Mouse (Mus musculus): ENCODE measurements around the gene Pald1. TPM values are rescaled to one million over a fixed set of nuclear protein-coding genes. Genes with fewer than 3 reads are reported as not detected.

Pald1 gene
- polyA plus RNA-seq, 1 experiment from 2014 or later = 36.0 TPM

DNA sequence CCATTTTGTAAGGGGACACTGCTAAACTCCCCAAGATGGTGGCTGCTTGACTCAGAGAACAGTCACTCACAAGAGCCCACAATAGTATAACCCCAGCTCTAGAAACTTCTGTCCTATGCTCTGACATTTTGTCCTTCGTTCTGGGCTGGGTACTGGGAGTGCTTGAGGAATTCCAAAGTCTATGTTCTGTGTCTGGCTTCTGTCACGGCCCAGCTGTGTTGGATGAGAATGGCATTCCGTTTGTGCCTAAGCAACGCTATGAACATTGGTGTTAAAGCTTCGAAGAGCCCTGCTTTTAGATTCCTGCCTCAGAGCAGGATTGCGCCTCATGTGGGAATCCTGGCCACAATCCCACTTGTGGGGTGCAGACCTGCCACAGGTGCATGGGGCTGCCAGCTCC, 71.2 kb downstream of the Pald1 start:
- DNase-seq (ENCODE audit: extremely low spot score, low spot score) = no peak

DNA sequence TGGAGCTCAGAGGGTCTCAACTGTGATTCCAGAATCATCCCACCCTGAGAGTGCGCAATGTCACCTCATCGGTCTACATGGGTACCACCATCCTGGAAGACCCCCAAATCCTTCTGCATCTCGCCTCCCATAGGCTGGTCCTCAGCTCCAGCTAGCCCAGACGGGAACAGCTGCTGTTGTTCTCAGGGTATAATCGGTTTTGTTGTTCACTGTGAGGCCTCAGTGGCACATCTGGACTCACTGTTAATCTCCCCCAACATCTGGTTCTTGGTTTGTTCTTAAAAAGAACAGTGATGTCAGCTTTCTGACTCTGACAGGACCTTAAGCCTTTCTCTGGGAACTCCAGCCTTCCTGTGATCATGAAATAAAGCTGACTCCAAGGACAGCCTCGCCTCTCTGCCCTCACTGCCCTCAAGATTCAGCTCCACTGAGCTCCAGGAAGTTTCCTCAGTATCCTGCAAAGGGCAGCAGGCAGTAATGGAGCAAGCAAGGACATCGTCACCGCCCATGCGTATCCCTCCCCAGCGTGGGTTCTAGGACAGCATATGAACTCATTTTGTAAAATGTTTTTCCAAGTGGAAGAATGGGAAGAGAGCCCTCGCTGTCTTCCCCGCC, 74.5 kb downstream of the Pald1 start:
- Histone ChIP-seq H3K27ac (no peak overlapping the region), H3K9me3 (no peaks in the 10 kb centered on the region), H3K4me1 (peaks cover 31% of the 10 kb centered on the region), H3K27me3 (ENCODE audit: poor library complexity, severe bottlenecking) (no peaks in the 10 kb centered on the region), H3K36me3 (replicated peaks) (no peaks in the 10 kb centered on the region), H3K4me3 (no peak overlapping the region)
- WGBS = 62% methylated on average over 12 of the region's 12 CpGs
- DNase-seq (ENCODE audit: extremely low spot score, low spot score) = no peak

More for the DNA sequence above, 71.2 kb downstream of the Pald1 start:
- Histone ChIP-seq H3K4me3 (no peak overlapping the region), H3K27me3 (ENCODE audit: poor library complexity, severe bottlenecking) (no peaks in the 10 kb centered on the region), H3K9me3 (no peaks in the 10 kb centered on the region), H3K36me3 (replicated peaks) (no peaks in the 10 kb centered on the region), H3K27ac (no peak overlapping the region), H3K4me1 (peaks cover 49% of the 10 kb centered on the region)
- 91% methylated on average over 6 of the region's 6 CpGs for WGBS

GRCm38 (mm10) chr10:61305928-61306590, 77.3 kb downstream of the Pald1 start:
- H3K27ac ChIP-seq = no peak overlapping the region
- no peaks in the 10 kb centered on the region for H3K9me3 ChIP-seq
- 88% methylated on average over 13 of the region's 13 CpGs for WGBS
- no peaks in the 10 kb centered on the region for H3K27me3 ChIP-seq (ENCODE audit: poor library complexity, severe bottlenecking)
- no peaks in the 10 kb centered on the region for H3K36me3 ChIP-seq (replicated peaks)
- H3K4me1 ChIP-seq = peaks cover 24% of the 10 kb centered on the region
- no peak for DNase-seq (ENCODE audit: extremely low spot score, low spot score)
- H3K4me3 ChIP-seq = no peak overlapping the region

GRCm38 (mm10) chr10:61304046-61304445, 79.3 kb downstream of the Pald1 start:
- H3K4me1 ChIP-seq = peaks cover 17% of the 10 kb centered on the region
- H3K36me3 ChIP-seq (replicated peaks) = no peaks in the 10 kb centered on the region
- H3K27ac ChIP-seq = no peak overlapping the region
- no peak overlapping the region for H3K4me3 ChIP-seq
- no peak for DNase-seq (ENCODE audit: extremely low spot score, low spot score)
- 84% methylated on average over 6 of the region's 6 CpGs for WGBS
- H3K9me3 ChIP-seq = no peaks in the 10 kb centered on the region
- no peaks in the 10 kb centered on the region for H3K27me3 ChIP-seq (ENCODE audit: poor library complexity, severe bottlenecking)

DNA sequence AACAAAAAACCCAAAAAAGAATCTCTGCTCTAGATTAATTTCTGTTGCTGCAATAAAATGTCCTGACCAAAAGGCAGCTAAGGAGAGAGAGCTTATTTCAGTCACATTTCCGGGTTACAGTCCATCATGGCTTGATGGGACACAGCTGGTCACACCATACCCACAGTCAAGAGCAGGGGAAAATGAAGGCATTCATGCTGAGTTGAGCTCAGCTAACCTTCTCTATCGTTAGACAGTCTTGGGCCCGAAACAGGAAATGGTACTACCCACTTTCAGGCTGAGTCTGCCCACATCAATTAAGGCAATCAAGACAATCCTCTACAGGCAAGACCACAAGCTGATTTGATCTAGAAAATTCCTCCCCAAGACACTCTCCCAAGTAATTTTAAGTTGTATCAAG, 82.3 kb downstream of the Pald1 start:
- 86% methylated on average over 3 of the region's 3 CpGs for WGBS
- Histone ChIP-seq H3K4me3 (no peak overlapping the region), H3K27ac (no peak overlapping the region), H3K9me3 (no peaks in the 10 kb centered on the region), H3K4me1 (no peaks in the 10 kb centered on the region), H3K36me3 (replicated peaks) (no peaks in the 10 kb centered on the region), H3K27me3 (ENCODE audit: poor library complexity, severe bottlenecking) (no peaks in the 10 kb centered on the region)
- no peak for DNase-seq (ENCODE audit: extremely low spot score, low spot score)

- Histone ChIP-seq H3K27ac (no peak within 1 kb of the TSS), H3K4me3 (no peak within 1 kb of the TSS), H3K9me3 (no peaks in the 10 kb centered on the region), H3K27me3 (ENCODE audit: poor library complexity, severe bottlenecking) (no peaks in the 10 kb centered on the region), H3K4me1 (no peaks in the 10 kb centered on the region), H3K36me3 (replicated peaks) (no peaks in the 10 kb centered on the region)
- DNase-seq (ENCODE audit: extremely low spot score, low spot score) = no peak
- WGBS = 86% methylated on average over 7 of the region's 7 CpGs
These were observed 85.9 kb downstream of the Pald1 start, which contains the start of gene Prf1 for GRCm38 (mm10) chr10:61297477-61297876. Prf1 (plus strand) TSS chr10:61297833.

- Histone ChIP-seq H3K4me3 (no peak overlapping the region), H3K36me3 (replicated peaks) (no peaks in the 10 kb centered on the region), H3K27me3 (ENCODE audit: poor library complexity, severe bottlenecking) (no peaks in the 10 kb centered on the region), H3K4me1 (no peaks in the 10 kb centered on the region), H3K9me3 (no peaks in the 10 kb centered on the region), H3K27ac (no peak overlapping the region)
- WGBS = 91% methylated on average over 8 of the region's 8 CpGs
- DNase-seq (ENCODE audit: extremely low spot score, low spot score) = no peak
These were observed 86.5 kb downstream of the Pald1 start for GRCm38 (mm10) chr10:61296713-61297445.

- 88% methylated on average over 8 of the region's 8 CpGs for WGBS
- Histone ChIP-seq H3K9me3 (no peaks in the 10 kb centered on the region), H3K36me3 (replicated peaks) (no peaks in the 10 kb centered on the region), H3K27ac (no peak overlapping the region), H3K4me1 (peaks cover 5% of the 10 kb centered on the region; the same call in 1 of the 2 replicates), H3K4me3 (no peak overlapping the region), H3K27me3 (ENCODE audit: poor library complexity, severe bottlenecking) (no peaks in the 10 kb centered on the region)
- no peak for DNase-seq (ENCODE audit: extremely low spot score, low spot score)
These were observed 89.1 kb downstream of the Pald1 start for GRCm38 (mm10) chr10:61294242-61294641.

GRCm38 (mm10) chr10:61290479-61290878, 92.9 kb downstream of the Pald1 start:
- Histone ChIP-seq H3K27me3 (ENCODE audit: poor library complexity, severe bottlenecking) (no peaks in the 10 kb centered on the region), H3K36me3 (replicated peaks) (no peaks in the 10 kb centered on the region), H3K4me1 (peaks cover 11% of the 10 kb centered on the region; the same call in 1 of the 2 replicates), H3K4me3 (no peak overlapping the region), H3K9me3 (no peaks in the 10 kb centered on the region), H3K27ac (no peak overlapping the region)
- 56% methylated on average over 2 of the region's 2 CpGs for WGBS
- DNase-seq (ENCODE audit: extremely low spot score, low spot score) = no peak

GRCm38 (mm10) chr10:61290016-61290415, 93.3 kb downstream of the Pald1 start:
- H3K27me3 ChIP-seq (ENCODE audit: poor library complexity, severe bottlenecking) = no peaks in the 10 kb centered on the region
- H3K4me1 ChIP-seq = peaks cover 11% of the 10 kb centered on the region; the same call in 1 of the 2 replicates
- no peak overlapping the region for H3K4me3 ChIP-seq
- WGBS = 96% methylated on average over 2 of the region's 2 CpGs
- no peak for DNase-seq (ENCODE audit: extremely low spot score, low spot score)
- H3K9me3 ChIP-seq = no peaks in the 10 kb centered on the region
- H3K27ac ChIP-seq = no peak overlapping the region
- H3K36me3 ChIP-seq (replicated peaks) = no peaks in the 10 kb centered on the region

DNA sequence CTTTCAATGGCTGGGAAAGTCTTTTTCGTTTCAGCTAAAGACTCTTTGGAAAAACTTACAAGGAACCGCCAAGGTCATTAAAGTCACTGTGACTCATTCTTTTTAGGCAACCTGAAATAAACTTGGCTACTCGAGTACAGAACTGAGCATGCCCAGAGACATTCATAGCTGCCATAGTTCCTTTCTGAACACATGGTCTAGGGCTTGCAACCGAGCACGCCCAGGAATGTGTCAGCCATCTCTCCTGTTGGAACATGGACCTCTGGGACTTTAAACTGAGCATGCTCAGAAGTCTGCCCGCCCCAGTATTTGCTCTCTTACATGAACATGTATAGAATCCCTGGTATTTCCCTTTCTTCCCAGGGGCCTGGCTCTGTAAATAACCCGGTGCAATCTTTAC, 97.1 kb downstream of the Pald1 start:
- WGBS = 84% methylated on average over 7 of the region's 7 CpGs

DNA sequence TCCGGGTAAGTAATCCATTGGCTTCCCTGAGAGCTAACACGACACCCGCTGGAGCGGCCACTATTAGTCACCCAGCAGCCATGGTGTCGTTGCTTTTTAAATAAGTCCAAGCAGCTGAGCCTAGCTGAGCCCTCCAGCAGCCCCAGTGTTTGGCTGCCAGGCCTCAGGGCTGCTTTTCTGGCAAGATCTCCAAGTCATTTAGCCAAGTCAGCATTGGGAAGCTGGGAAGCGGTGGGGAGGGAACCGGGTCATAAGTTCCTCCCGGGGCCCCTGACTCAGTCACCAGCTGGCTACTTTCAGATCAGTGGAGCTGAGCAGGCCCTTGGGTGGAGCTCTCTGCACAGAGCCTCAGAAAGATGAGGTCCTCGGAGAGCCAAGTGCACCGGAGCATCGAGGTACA, 98.1 kb downstream of the Pald1 start:
- WGBS = 85% methylated on average over 11 of the region's 11 CpGs
- H3K9me3 ChIP-seq = no peaks in the 10 kb centered on the region
- peaks cover 6% of the 10 kb centered on the region; the same call in 1 of the 2 replicates for H3K4me1 ChIP-seq
- H3K27ac ChIP-seq = no peak overlapping the region
- H3K27me3 ChIP-seq (ENCODE audit: poor library complexity, severe bottlenecking) = no peaks in the 10 kb centered on the region
- no peak for DNase-seq (ENCODE audit: extremely low spot score, low spot score)
- no peak overlapping the region for H3K4me3 ChIP-seq
- no peaks in the 10 kb centered on the region for H3K36me3 ChIP-seq (replicated peaks)

More for the DNA sequence above, 97.1 kb downstream of the Pald1 start:
- H3K36me3 ChIP-seq (replicated peaks) = no peaks in the 10 kb centered on the region
- H3K4me3 ChIP-seq = no peak overlapping the region
- H3K9me3 ChIP-seq = no peaks in the 10 kb centered on the region
- DNase-seq (ENCODE audit: extremely low spot score, low spot score) = no peak
- H3K4me1 ChIP-seq = peaks cover 11% of the 10 kb centered on the region; the same call in 1 of the 2 replicates
- H3K27me3 ChIP-seq (ENCODE audit: poor library complexity, severe bottlenecking) = no peaks in the 10 kb centered on the region
- no peak overlapping the region for H3K27ac ChIP-seq

GRCm38 (mm10) chr10:61284309-61284708, 99.0 kb downstream of the Pald1 start:
- H3K27ac ChIP-seq = no peak overlapping the region
- no peaks in the 10 kb centered on the region for H3K36me3 ChIP-seq (replicated peaks)
- WGBS = 90% methylated on average over 4 of the region's 4 CpGs
- no peak for DNase-seq (ENCODE audit: extremely low spot score, low spot score)
- H3K9me3 ChIP-seq = no peaks in the 10 kb centered on the region
- H3K4me1 ChIP-seq = peaks cover 6% of the 10 kb centered on the region; the same call in 1 of the 2 replicates
- H3K4me3 ChIP-seq = no peak overlapping the region
- no peaks in the 10 kb centered on the region for H3K27me3 ChIP-seq (ENCODE audit: poor library complexity, severe bottlenecking)

Measured in forebrain, embryonic 10.5 days (tissue).